Mouse (Mus musculus): ENCODE results near the gene Selenoh. TPM values are rescaled to one million over a fixed set of nuclear protein-coding genes. Genes with fewer than 3 reads are reported as not detected.

Gene Selenoh
- 4.8 TPM for polyA plus RNA-seq (2014; fragmentation: Illumina TruSeq; extraction: RNeasy Lipid Tissue Mini Kit (QIAGEN cat#74804); ENCODE audit: low read depth, low replicate concordance)

GRCm38 (mm10) chr2:84670569-84670933 is at the start of gene Selenoh:
TSS of gene Selenoh (minus strand) at chr2:84670770.

DNA sequence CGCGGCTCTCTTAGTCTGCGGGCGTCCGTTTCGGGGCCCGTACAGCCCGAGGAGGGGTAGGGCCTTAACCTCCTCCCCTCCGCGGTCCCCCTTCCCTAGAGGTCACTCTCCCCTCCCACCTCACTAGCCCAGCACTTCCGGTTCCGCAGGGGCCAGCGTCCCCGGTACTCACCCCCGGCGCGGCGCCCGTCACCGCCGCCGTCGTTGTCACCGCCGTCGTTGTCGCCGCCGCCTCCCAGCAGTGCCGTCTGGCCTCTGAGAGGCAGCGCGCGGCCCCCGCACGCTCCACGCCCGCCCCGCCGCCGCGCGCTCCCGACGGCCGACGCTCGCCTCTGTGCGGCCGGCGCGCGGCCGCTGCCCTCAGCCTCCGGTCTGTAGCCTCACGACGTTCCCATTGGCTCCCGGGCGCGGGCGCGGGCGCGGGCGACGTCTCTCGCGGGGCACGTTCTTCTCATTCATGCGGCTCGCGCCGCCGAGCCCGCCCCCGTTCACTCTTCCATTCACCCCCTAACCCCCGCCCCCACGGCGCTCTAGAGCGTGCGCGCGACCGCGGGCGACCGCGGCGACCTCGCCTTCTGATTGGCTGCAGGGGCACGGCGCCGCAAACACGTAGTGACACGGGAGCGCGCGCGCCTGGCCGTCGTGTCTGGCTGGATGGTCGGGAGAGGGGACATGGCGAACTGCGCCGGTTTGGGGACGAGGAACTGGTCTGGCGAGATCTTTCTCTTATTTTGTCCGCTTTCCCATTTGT is 44.4 kb upstream of the Selenoh start, which contains the start of gene Zdhhc5:
Zdhhc5 (minus strand) TSS at position 370 of the 751 bp plus-strand sequence.

GRCm38 (mm10) chr2:84679016-84679415 is 8.4 kb upstream of the Selenoh start, which contains the start of gene Tmx2:
TSS of gene Tmx2 (minus strand) at chr2:84679140.

GRCm38 (mm10) chr2:84677968-84678880 is 7.7 kb upstream of the Selenoh start, which contains the start of the genes Gm28635 and Med19:
TSS of gene Gm28635 (minus strand) at chr2:84678041.
TSS of gene Med19 (plus strand) at chr2:84678402.

DNA sequence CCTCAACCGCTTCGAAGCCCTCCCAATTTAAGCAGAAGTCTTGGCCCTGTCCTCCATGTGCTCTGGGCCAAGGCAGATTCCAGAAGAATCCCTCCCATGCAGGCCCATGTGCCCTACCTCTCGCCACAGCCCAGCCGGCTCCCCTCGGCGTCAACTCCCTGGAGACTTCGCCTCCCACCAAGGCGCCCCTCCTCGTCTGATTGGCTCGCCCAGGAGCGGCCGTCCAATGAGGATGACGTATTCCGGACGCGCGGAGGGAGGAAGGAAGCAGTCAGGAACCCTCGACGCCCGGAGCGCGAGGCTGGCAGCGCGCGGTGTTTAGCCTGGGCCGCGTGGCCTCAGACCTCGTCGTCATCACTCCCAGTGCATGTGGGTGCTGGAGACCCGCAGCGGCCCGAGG is 11.8 kb downstream of the Selenoh start, which contains the start of gene Btbd18:
Btbd18 (plus strand) TSS at position 274 of the 400 bp plus-strand sequence.

GRCm38 (mm10) chr2:84650464-84651195 is 19.9 kb downstream of the Selenoh start, which contains the start of gene Ctnnd1:
TSS of gene Ctnnd1 (minus strand) at chr2:84650765.

Other genes with a start within 250 kb of the Selenoh start
- gene Calcrl, start 245.4 kb downstream of the Selenoh start, polyA plus RNA-seq (2014; fragmentation: Illumina TruSeq; extraction: RNeasy Lipid Tissue Mini Kit (QIAGEN cat#74804); ENCODE audit: low read depth, low replicate concordance) = 29.6 TPM
- gene Tfpi, start 194.0 kb downstream of the Selenoh start, polyA plus RNA-seq (2014; fragmentation: Illumina TruSeq; extraction: RNeasy Lipid Tissue Mini Kit (QIAGEN cat#74804); ENCODE audit: low read depth, low replicate concordance) = 17.5 TPM
- 99.4 TPM for gene Ctnnd1, start 20.0 kb downstream of the Selenoh start, polyA plus RNA-seq (2014; fragmentation: Illumina TruSeq; extraction: RNeasy Lipid Tissue Mini Kit (QIAGEN cat#74804); ENCODE audit: low read depth, low replicate concordance)
- gene Btbd18, start 11.7 kb downstream of the Selenoh start, polyA plus RNA-seq (2014; fragmentation: Illumina TruSeq; extraction: RNeasy Lipid Tissue Mini Kit (QIAGEN cat#74804); ENCODE audit: low read depth, low replicate concordance) = not detected
- gene Gm28635, start 7.3 kb upstream of the Selenoh start, polyA plus RNA-seq (2014; fragmentation: Illumina TruSeq; extraction: RNeasy Lipid Tissue Mini Kit (QIAGEN cat#74804); ENCODE audit: low read depth, low replicate concordance) = not detected
- 22.4 TPM for gene Med19, start 7.6 kb upstream of the Selenoh start, polyA plus RNA-seq (2014; fragmentation: Illumina TruSeq; extraction: RNeasy Lipid Tissue Mini Kit (QIAGEN cat#74804); ENCODE audit: low read depth, low replicate concordance)
- 62.5 TPM for gene Tmx2, start 8.4 kb upstream of the Selenoh start, polyA plus RNA-seq (2014; fragmentation: Illumina TruSeq; extraction: RNeasy Lipid Tissue Mini Kit (QIAGEN cat#74804); ENCODE audit: low read depth, low replicate concordance)
- gene Zdhhc5, start 44.4 kb upstream of the Selenoh start, polyA plus RNA-seq (2014; fragmentation: Illumina TruSeq; extraction: RNeasy Lipid Tissue Mini Kit (QIAGEN cat#74804); ENCODE audit: low read depth, low replicate concordance) = 31.2 TPM
- 19.9 TPM for gene Clp1, start 56.6 kb upstream of the Selenoh start, polyA plus RNA-seq (2014; fragmentation: Illumina TruSeq; extraction: RNeasy Lipid Tissue Mini Kit (QIAGEN cat#74804); ENCODE audit: low read depth, low replicate concordance)
- gene Ypel4, start 63.3 kb upstream of the Selenoh start, polyA plus RNA-seq (2014; fragmentation: Illumina TruSeq; extraction: RNeasy Lipid Tissue Mini Kit (QIAGEN cat#74804); ENCODE audit: low read depth, low replicate concordance) = not detected
- gene Gm19426, start 72.9 kb upstream of the Selenoh start, polyA plus RNA-seq (2014; fragmentation: Illumina TruSeq; extraction: RNeasy Lipid Tissue Mini Kit (QIAGEN cat#74804); ENCODE audit: low read depth, low replicate concordance) = not detected
- gene Serping1, start 104.7 kb upstream of the Selenoh start, polyA plus RNA-seq (2014; fragmentation: Illumina TruSeq; extraction: RNeasy Lipid Tissue Mini Kit (QIAGEN cat#74804); ENCODE audit: low read depth, low replicate concordance) = 265 TPM
- gene Ube2l6, start 128.1 kb upstream of the Selenoh start, polyA plus RNA-seq (2014; fragmentation: Illumina TruSeq; extraction: RNeasy Lipid Tissue Mini Kit (QIAGEN cat#74804); ENCODE audit: low read depth, low replicate concordance) = 55.4 TPM
- not detected for gene Smtnl1, start 151.9 kb upstream of the Selenoh start, polyA plus RNA-seq (2014; fragmentation: Illumina TruSeq; extraction: RNeasy Lipid Tissue Mini Kit (QIAGEN cat#74804); ENCODE audit: low read depth, low replicate concordance)
- 5.5 TPM for gene Timm10, start 156.2 kb upstream of the Selenoh start, polyA plus RNA-seq (2014; fragmentation: Illumina TruSeq; extraction: RNeasy Lipid Tissue Mini Kit (QIAGEN cat#74804); ENCODE audit: low read depth, low replicate concordance)
- 2.0 TPM for gene Slc43a1, start 168.1 kb upstream of the Selenoh start, polyA plus RNA-seq (2014; fragmentation: Illumina TruSeq; extraction: RNeasy Lipid Tissue Mini Kit (QIAGEN cat#74804); ENCODE audit: low read depth, low replicate concordance)
- gene Rtn4rl2, start 215.9 kb upstream of the Selenoh start, polyA plus RNA-seq (2014; fragmentation: Illumina TruSeq; extraction: RNeasy Lipid Tissue Mini Kit (QIAGEN cat#74804); ENCODE audit: low read depth, low replicate concordance) = not detected